Mouse (Mus musculus): ENCODE data around the gene Sh3gl2.

The Sh3gl2 gene

GRCm38 (mm10) chr4:85618746-85619145, 413.8 kb downstream of the Sh3gl2 start:
- no peak for DNase-seq

- DNase-seq: no peak
Observed at GRCm38 (mm10) chr4:85619261-85619660, 414.3 kb downstream of the Sh3gl2 start.

- no peak for DNase-seq
Observed at GRCm38 (mm10) chr4:85629381-85629780, 424.5 kb downstream of the Sh3gl2 start.

GRCm38 (mm10) chr4:85669271-85669670, 464.3 kb downstream of the Sh3gl2 start:
- no peak for DNase-seq

- DNase-seq: no peak
Observed at GRCm38 (mm10) chr4:85669735-85670134, 464.8 kb downstream of the Sh3gl2 start.

- no peak for DNase-seq
Observed at GRCm38 (mm10) chr4:85672290-85672689, 467.4 kb downstream of the Sh3gl2 start.

- no peak for DNase-seq
Observed at GRCm38 (mm10) chr4:85677621-85678020, 472.7 kb downstream of the Sh3gl2 start.

- DNase-seq: no peak
Observed at GRCm38 (mm10) chr4:85686160-85686559, 481.2 kb downstream of the Sh3gl2 start.
